Mouse (Mus musculus): Measurements from ENCODE around the gene Tmem212. TPM values are rescaled to one million over a fixed set of nuclear protein-coding genes. Genes with fewer than 3 reads are reported as not detected.
A peak's percentile ranks its signal among the peaks of the same experiment; 100 is the strongest.
"Not testable (repeated sequence)": the region's sequence is repeated elsewhere in the genome, so short reads cannot be mapped to it uniquely, and the experiment has no call there.

The Tmem212 gene
- polyA plus RNA-seq (2015; fragmentation: Nextera tagmentation; extraction: Ambion mirVana), result 0.72 TPM in 1 of 2 replicates, not detected in the other

- Histone ChIP-seq H3K4me2 (ENCODE audit: low read depth, low read length) (no peak within 1 kb of the TSS), H3K36me3 (ENCODE audit: control insufficient read depth, insufficient read depth) (no peaks in the 10 kb centered on the region), H3K27me3 (ENCODE audit: control insufficient read depth, insufficient read depth, low read length) (no peaks in the 10 kb centered on the region), H3K9me3 (replicated peaks; ENCODE audit: control insufficient read depth, low read length) (no peaks in the 10 kb centered on the region), H3K27ac (ENCODE audit: low read length) (peak within 1 kb of the TSS; percentile 25; the same call in 1 of the 2 replicates), H3K4me1 (ENCODE audit: control insufficient read depth, insufficient read depth, low read length) (peaks cover 7% of the 10 kb centered on the region; the same call in 1 of the 2 replicates), H3K9ac (ENCODE audit: low read length) (no peak within 1 kb of the TSS), H3K4me3 (ENCODE audit: low read length) (no peak within 1 kb of the TSS)
- no peak for ATAC-seq (replicated peaks; ENCODE audit: extremely low read depth, insufficient read depth, low FRiP score)
- WGBS, result 65% methylated on average over 8 of the region's 8 CpGs
Measured at GRCm38 (mm10) chr3:27896318-27896892, at the start of gene Tmem212. Gene Tmem212 (minus strand): TSS chr3:27896368.

- not testable (repeated sequence) for H3K9ac ChIP-seq (ENCODE audit: low read length); H3K27me3 ChIP-seq (ENCODE audit: control insufficient read depth, insufficient read depth, low read length); H3K4me3 ChIP-seq (ENCODE audit: low read length); ATAC-seq (replicated peaks; ENCODE audit: extremely low read depth, insufficient read depth, low FRiP score); H3K9me3 ChIP-seq (replicated peaks; ENCODE audit: control insufficient read depth, low read length); H3K36me3 ChIP-seq (ENCODE audit: control insufficient read depth, insufficient read depth); H3K27ac ChIP-seq (ENCODE audit: low read length); H3K4me1 ChIP-seq (ENCODE audit: control insufficient read depth, insufficient read depth, low read length); H3K4me2 ChIP-seq (ENCODE audit: low read depth, low read length)
- 82% methylated on average over 2 of the region's 2 CpGs for WGBS
Measured at GRCm38 (mm10) chr3:27945397-27945796, 49.2 kb upstream of the Tmem212 start.

GRCm38 (mm10) chr3:27942991-27943390 is 46.8 kb upstream of the Tmem212 start:
- no peak overlapping the region for H3K4me2 ChIP-seq (ENCODE audit: low read depth, low read length)
- peak overlapping the region; percentile 45 for H3K27ac ChIP-seq (ENCODE audit: low read length)
- peaks cover 16% of the 10 kb centered on the region for H3K4me1 ChIP-seq (ENCODE audit: control insufficient read depth, insufficient read depth, low read length)
- ATAC-seq (replicated peaks; ENCODE audit: extremely low read depth, insufficient read depth, low FRiP score), result no peak
- no peak overlapping the region for H3K9ac ChIP-seq (ENCODE audit: low read length)
- H3K36me3 ChIP-seq (ENCODE audit: control insufficient read depth, insufficient read depth), result no peaks in the 10 kb centered on the region
- no peaks in the 10 kb centered on the region for H3K27me3 ChIP-seq (ENCODE audit: control insufficient read depth, insufficient read depth, low read length)
- no peak overlapping the region for H3K4me3 ChIP-seq (ENCODE audit: low read length)
- 54% methylated on average over 7 of the region's 7 CpGs for WGBS
- no peaks in the 10 kb centered on the region for H3K9me3 ChIP-seq (replicated peaks; ENCODE audit: control insufficient read depth, low read length)

GRCm38 (mm10) chr3:27941634-27942033 is 45.5 kb upstream of the Tmem212 start:
- Histone ChIP-seq H3K27ac (ENCODE audit: low read length) (no peak overlapping the region), H3K4me2 (ENCODE audit: low read depth, low read length) (no peak overlapping the region), H3K4me3 (ENCODE audit: low read length) (no peak overlapping the region), H3K27me3 (ENCODE audit: control insufficient read depth, insufficient read depth, low read length) (no peaks in the 10 kb centered on the region), H3K9ac (ENCODE audit: low read length) (no peak overlapping the region), H3K36me3 (ENCODE audit: control insufficient read depth, insufficient read depth) (no peaks in the 10 kb centered on the region), H3K9me3 (replicated peaks; ENCODE audit: control insufficient read depth, low read length) (no peaks in the 10 kb centered on the region), H3K4me1 (ENCODE audit: control insufficient read depth, insufficient read depth, low read length) (peaks cover 18% of the 10 kb centered on the region)
- 80% methylated on average over 3 of the region's 3 CpGs for WGBS
- ATAC-seq (replicated peaks; ENCODE audit: extremely low read depth, insufficient read depth, low FRiP score), result no peak

- H3K4me2 ChIP-seq (ENCODE audit: low read depth, low read length), result peak within 1 kb of the TSS; percentile 85
- peak; percentile 94 for ATAC-seq (replicated peaks; ENCODE audit: extremely low read depth, insufficient read depth, low FRiP score)
- no peaks in the 10 kb centered on the region for H3K9me3 ChIP-seq (replicated peaks; ENCODE audit: control insufficient read depth, low read length)
- H3K27ac ChIP-seq (ENCODE audit: low read length), result peak within 1 kb of the TSS; percentile 90
- no peaks in the 10 kb centered on the region for H3K27me3 ChIP-seq (ENCODE audit: control insufficient read depth, insufficient read depth, low read length)
- no peaks in the 10 kb centered on the region for H3K36me3 ChIP-seq (ENCODE audit: control insufficient read depth, insufficient read depth)
- peaks cover 18% of the 10 kb centered on the region for H3K4me1 ChIP-seq (ENCODE audit: control insufficient read depth, insufficient read depth, low read length)
- peak within 1 kb of the TSS; percentile 88 for H3K4me3 ChIP-seq (ENCODE audit: low read length)
- WGBS, result under 1% methylated on average over 68 of the region's 68 CpGs
- H3K9ac ChIP-seq (ENCODE audit: low read length), result peak within 1 kb of the TSS; percentile 86
Measured at GRCm38 (mm10) chr3:27938381-27939323, 42.5 kb upstream of the Tmem212 start, which contains the start of gene Pld1. Gene Pld1 (plus strand): TSS chr3:27938695.

- Histone ChIP-seq H3K9me3 (replicated peaks; ENCODE audit: control insufficient read depth, low read length) (no peaks in the 10 kb centered on the region), H3K4me3 (ENCODE audit: low read length) (no peak overlapping the region), H3K27me3 (ENCODE audit: control insufficient read depth, insufficient read depth, low read length) (no peaks in the 10 kb centered on the region), H3K36me3 (ENCODE audit: control insufficient read depth, insufficient read depth) (no peaks in the 10 kb centered on the region), H3K9ac (ENCODE audit: low read length) (no peak overlapping the region), H3K4me1 (ENCODE audit: control insufficient read depth, insufficient read depth, low read length) (peaks cover 12% of the 10 kb centered on the region), H3K27ac (ENCODE audit: low read length) (no peak overlapping the region), H3K4me2 (ENCODE audit: low read depth, low read length) (peak overlapping the region; percentile 85)
- 76% methylated on average over 13 of the region's 13 CpGs for WGBS
- no peak for ATAC-seq (replicated peaks; ENCODE audit: extremely low read depth, insufficient read depth, low FRiP score)
Measured at GRCm38 (mm10) chr3:27937144-27938110, 41.3 kb upstream of the Tmem212 start.

GRCm38 (mm10) chr3:27936731-27937130 is 40.6 kb upstream of the Tmem212 start:
- Histone ChIP-seq H3K27ac (ENCODE audit: low read length) (no peak overlapping the region), H3K4me3 (ENCODE audit: low read length) (no peak overlapping the region), H3K27me3 (ENCODE audit: control insufficient read depth, insufficient read depth, low read length) (no peaks in the 10 kb centered on the region), H3K4me2 (ENCODE audit: low read depth, low read length) (no peak overlapping the region), H3K36me3 (ENCODE audit: control insufficient read depth, insufficient read depth) (no peaks in the 10 kb centered on the region), H3K9ac (ENCODE audit: low read length) (no peak overlapping the region), H3K4me1 (ENCODE audit: control insufficient read depth, insufficient read depth, low read length) (peaks cover 12% of the 10 kb centered on the region), H3K9me3 (replicated peaks; ENCODE audit: control insufficient read depth, low read length) (no peaks in the 10 kb centered on the region)
- WGBS, result 82% methylated on average over 5 of the region's 5 CpGs
- no peak for ATAC-seq (replicated peaks; ENCODE audit: extremely low read depth, insufficient read depth, low FRiP score)

DNA sequence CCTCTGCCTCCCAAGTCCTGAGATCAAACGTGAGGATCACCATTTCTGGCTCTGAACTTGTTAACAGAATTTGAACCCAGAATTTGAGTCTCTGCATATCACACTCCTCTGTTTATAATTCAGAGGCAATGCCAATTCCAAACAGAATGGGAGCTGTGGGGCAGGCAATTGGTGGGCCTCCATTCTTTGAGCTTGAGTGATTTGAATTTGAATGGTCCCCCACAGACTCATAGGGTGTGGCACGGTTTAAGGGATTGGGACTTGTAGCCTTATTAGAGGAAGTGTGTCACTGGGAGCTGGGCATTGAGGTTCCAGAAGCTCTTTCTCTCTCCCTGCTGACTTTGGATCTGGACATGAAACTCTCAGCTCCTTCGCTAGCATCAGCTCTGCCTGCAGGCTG is 39.5 kb upstream of the Tmem212 start:
- ATAC-seq (replicated peaks; ENCODE audit: extremely low read depth, insufficient read depth, low FRiP score), result no peak
- H3K9me3 ChIP-seq (replicated peaks; ENCODE audit: control insufficient read depth, low read length), result no peaks in the 10 kb centered on the region
- no peak overlapping the region for H3K9ac ChIP-seq (ENCODE audit: low read length)
- H3K27me3 ChIP-seq (ENCODE audit: control insufficient read depth, insufficient read depth, low read length), result no peaks in the 10 kb centered on the region
- no peak overlapping the region for H3K4me3 ChIP-seq (ENCODE audit: low read length)
- H3K4me2 ChIP-seq (ENCODE audit: low read depth, low read length), result no peak overlapping the region
- H3K27ac ChIP-seq (ENCODE audit: low read length), result no peak overlapping the region
- 79% methylated on average over 3 of the region's 3 CpGs for WGBS
- H3K36me3 ChIP-seq (ENCODE audit: control insufficient read depth, insufficient read depth), result no peaks in the 10 kb centered on the region
- peaks cover 12% of the 10 kb centered on the region for H3K4me1 ChIP-seq (ENCODE audit: control insufficient read depth, insufficient read depth, low read length)
